Mouse (Mus musculus) spleen, adult 12 weeks (tissue): ENCODE measurements around the gene Magi1.

ENCODE experiments used
- DNase-seq: peaks from one replicate; pipeline ENCODE4 v3.0.0; 2022; ENCODE audit warnings: low spot score

Gene Magi1

GRCm38 (mm10) chr6:94107401-94108107 lies 176.2 kb downstream of the Magi1 start:
- DNase-seq = no peak

- DNase-seq = no peak
Observed at GRCm38 (mm10) chr6:94103581-94103980, 180.1 kb downstream of the Magi1 start.

- DNase-seq = no peak
Observed at GRCm38 (mm10) chr6:94101256-94101655, 182.5 kb downstream of the Magi1 start.

GRCm38 (mm10) chr6:94094924-94095685 lies 188.6 kb downstream of the Magi1 start:
- no peak for DNase-seq

- DNase-seq = no peak
Observed at GRCm38 (mm10) chr6:94092969-94093597, 190.6 kb downstream of the Magi1 start.

- DNase-seq = no peak
Observed at GRCm38 (mm10) chr6:94092500-94092899, 191.2 kb downstream of the Magi1 start.

GRCm38 (mm10) chr6:94086855-94087254 lies 196.9 kb downstream of the Magi1 start:
- DNase-seq = no peak

- DNase-seq = no peak
Observed at GRCm38 (mm10) chr6:94084752-94085151, 199.0 kb downstream of the Magi1 start.

GRCm38 (mm10) chr6:94083459-94083858 lies 200.3 kb downstream of the Magi1 start:
- DNase-seq = no peak

GRCm38 (mm10) chr6:94080933-94081545 lies 202.7 kb downstream of the Magi1 start:
- DNase-seq = no peak

- no peak for DNase-seq
Observed at GRCm38 (mm10) chr6:94078934-94079333, 204.8 kb downstream of the Magi1 start.

GRCm38 (mm10) chr6:94077013-94077412 lies 206.7 kb downstream of the Magi1 start:
- DNase-seq = no peak

- no peak for DNase-seq
Observed at GRCm38 (mm10) chr6:94075990-94076389, 207.7 kb downstream of the Magi1 start.

- DNase-seq = no peak
Observed at GRCm38 (mm10) chr6:94075228-94075627, 208.5 kb downstream of the Magi1 start.

GRCm38 (mm10) chr6:94071676-94072075 lies 212.0 kb downstream of the Magi1 start:
- no peak for DNase-seq

GRCm38 (mm10) chr6:94070702-94071101 lies 213.0 kb downstream of the Magi1 start:
- DNase-seq = no peak

- no peak for DNase-seq
Observed at GRCm38 (mm10) chr6:94069421-94069820, 214.3 kb downstream of the Magi1 start.

- DNase-seq = no peak
Observed at GRCm38 (mm10) chr6:94067741-94068450, 215.8 kb downstream of the Magi1 start.

GRCm38 (mm10) chr6:94064832-94065231 lies 218.9 kb downstream of the Magi1 start:
- DNase-seq = no peak

GRCm38 (mm10) chr6:94063542-94063941 lies 220.2 kb downstream of the Magi1 start:
- DNase-seq = no peak

GRCm38 (mm10) chr6:94061424-94061980 lies 222.2 kb downstream of the Magi1 start:
- no peak for DNase-seq
